Mouse (Mus musculus) thymus, postnatal 25 days (tissue): ENCODE results near the gene Tmem53.

Experiments used
- DNase-seq: peaks from one replicate; pipeline ENCODE4 v3.0.0; 2022

The Tmem53 gene

GRCm38 (mm10) chr4:117251801-117252316, at the start of gene Tmem53, which contains the start of gene Armh1:
Tmem53 (plus strand) TSS chr4:117251951.
Armh1 (minus strand) TSS chr4:117252125.
- DNase-seq = peak; percentile 89

GRCm38 (mm10) chr4:117202046-117202991, 49.4 kb upstream of the Tmem53 start:
- DNase-seq = peak; percentile 59

DNA sequence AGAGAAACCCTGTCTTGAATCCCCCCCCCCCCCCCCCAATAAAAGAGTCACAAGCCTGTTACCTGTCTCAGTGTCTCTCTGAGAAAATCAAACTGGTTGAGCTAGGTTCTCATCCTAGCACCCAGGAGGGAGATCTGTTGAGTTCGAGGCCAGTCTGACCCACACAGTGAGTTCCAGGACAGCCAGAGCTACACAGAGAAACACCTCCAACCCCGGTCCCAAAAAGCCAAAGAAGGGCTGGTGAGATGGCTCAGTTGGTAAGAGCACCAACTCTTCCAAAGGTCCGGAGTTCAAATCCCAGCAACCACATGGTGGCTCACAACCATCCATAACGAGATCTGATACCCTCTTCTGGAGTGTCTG, 48.8 kb upstream of the Tmem53 start:
- DNase-seq = no peak

- no peak for DNase-seq
Measured at GRCm38 (mm10) chr4:117209592-117209991, 42.2 kb upstream of the Tmem53 start.

DNA sequence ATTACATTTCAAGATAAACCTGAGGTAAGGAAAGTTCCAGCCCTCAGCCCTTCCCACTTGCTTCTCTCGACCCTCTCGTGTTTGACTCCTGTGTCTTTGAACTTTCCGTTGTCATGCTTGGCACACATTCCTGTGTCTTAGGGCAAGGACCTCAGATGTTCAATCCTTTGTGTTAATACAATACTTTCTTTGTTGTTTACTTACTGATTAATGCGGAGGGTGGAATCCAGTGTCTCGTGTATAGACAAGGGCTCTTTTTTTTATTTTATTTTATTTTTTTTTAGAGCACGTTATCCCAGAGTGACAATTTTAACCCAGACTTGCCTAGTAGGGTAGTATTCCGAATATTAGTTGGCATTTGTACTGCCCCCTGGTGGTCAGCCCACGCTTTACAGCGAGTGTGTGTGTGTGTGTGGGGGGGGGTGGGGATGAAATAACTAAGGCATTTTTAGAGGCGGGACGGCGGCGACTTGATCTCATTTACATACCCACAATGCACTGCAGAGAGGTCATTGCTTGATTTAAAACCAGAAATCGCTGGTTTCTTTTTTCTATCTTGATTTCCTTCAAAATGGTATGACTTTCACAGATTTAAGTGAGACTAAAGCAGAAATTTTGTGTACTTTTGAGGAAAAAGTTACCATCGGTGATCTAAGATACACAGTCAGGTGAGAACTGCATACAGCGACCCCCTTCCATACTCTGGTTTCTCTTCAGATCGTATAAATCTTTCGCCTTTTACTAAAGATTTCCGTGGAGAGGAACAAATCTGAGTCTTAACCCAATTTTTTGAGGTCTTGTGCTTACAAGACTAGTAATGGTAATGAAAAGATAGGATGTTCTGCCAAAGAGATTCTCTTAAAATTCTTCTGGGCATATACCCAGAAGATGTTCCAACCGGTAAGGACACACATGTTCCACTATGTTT, 41.3 kb upstream of the Tmem53 start:
- peak; percentile 86 for DNase-seq

- DNase-seq = no peak
Measured at GRCm38 (mm10) chr4:117214250-117214649, 37.5 kb upstream of the Tmem53 start.

GRCm38 (mm10) chr4:117217029-117217428, 34.7 kb upstream of the Tmem53 start:
- DNase-seq = no peak

GRCm38 (mm10) chr4:117218517-117219219, 33.1 kb upstream of the Tmem53 start:
- DNase-seq = peak; percentile 61

DNA sequence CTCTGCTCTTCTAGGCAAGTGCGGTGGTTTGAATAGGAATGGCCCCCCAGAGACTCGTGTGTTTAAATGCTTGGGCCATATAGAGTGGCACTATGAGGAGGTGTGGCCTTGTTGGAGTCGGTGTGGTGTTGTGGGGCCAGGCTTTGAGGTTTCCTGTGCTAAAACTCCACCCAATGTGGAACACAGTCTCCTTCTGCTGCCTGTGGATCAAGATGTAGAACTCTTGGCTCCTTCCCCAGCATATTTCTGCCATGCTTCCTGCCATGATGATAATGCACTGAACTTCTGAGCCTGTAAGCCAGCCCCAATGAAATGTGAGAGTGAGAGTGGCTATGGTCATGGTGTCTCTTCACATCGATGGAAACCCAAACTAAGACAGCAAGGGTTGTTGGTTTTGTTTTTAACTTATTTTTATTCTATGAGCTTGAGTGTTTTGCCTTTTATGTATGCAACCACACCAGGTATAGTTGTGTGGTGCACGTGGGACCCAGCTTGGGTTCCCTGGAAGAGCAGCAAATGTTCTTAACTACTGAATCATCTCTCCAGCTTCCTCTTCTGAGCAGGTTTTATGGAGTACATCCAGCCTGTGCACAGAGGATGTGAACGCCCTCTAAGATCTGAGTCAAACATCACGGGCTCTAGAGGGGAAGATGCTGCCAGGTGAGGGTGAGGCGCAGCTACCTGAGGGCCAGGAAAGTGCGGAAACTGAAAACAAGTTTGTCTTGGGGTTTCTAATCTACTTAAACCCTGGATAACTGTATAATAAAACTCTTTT, 30.8 kb upstream of the Tmem53 start:
- DNase-seq = no peak

- DNase-seq = no peak
Measured at GRCm38 (mm10) chr4:117221836-117222235, 29.9 kb upstream of the Tmem53 start.

DNA sequence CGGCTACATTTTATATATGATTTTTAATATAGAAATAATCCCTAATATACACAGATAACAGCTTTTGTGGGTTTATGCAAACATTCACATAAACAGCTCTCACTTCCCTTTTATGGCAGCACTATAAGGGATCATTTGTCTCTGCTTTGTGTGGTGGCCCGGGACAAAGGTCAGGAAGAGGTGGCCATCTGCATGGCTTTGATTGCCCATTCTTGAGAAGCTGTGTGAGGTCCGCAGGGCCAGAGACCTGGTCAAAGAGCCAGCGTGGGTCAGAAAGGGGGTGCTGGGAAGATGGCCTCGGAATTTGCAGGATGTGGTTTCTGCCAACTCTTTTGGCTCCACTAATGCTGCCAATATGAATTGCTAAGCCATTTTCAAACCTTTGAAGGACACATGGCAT, 28.8 kb upstream of the Tmem53 start:
- DNase-seq = no peak

- DNase-seq = no peak
Measured at GRCm38 (mm10) chr4:117224122-117224521, 27.6 kb upstream of the Tmem53 start.

- DNase-seq = no peak
Measured at GRCm38 (mm10) chr4:117225250-117225649, 26.5 kb upstream of the Tmem53 start.

DNA sequence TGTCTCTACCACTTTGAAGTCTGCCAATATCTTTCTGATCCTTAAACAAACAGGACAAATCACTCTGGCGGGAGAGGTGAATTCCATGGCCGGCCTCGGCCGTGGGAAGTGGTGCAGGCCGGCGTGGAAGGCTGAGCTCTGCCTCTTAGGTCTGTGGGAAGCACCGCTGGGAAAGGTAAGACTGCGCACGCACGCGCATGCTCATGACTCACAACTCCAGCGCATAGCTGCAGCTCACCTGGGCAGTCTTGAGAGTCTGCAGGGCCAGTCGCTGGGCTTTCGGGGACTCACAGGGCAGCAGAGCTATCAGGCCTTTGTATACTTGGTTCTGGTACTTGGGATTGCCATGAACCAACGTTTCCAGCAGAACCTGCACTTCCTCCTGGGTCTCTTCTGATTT, 22.2 kb upstream of the Tmem53 start:
- no peak for DNase-seq

DNA sequence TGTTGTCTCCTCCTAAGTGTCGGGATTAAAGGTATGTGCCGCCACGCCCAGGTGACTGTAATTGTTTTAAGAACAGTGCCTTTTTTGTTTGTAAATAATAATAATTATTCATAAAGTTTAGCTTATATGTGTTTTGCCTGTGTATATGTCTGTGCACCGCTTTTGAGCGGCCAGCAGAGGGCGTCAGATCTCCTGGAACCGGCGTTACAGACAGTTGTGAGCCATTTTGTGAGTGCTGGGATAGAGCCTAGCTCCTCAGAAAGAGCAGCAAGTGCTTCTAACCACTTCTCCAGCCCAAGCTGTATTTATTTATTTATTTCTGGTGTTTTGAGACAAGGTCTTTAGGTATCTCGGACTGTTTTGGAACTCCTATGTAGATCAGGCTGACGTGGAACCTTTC, 21.4 kb upstream of the Tmem53 start:
- DNase-seq = no peak

DNA sequence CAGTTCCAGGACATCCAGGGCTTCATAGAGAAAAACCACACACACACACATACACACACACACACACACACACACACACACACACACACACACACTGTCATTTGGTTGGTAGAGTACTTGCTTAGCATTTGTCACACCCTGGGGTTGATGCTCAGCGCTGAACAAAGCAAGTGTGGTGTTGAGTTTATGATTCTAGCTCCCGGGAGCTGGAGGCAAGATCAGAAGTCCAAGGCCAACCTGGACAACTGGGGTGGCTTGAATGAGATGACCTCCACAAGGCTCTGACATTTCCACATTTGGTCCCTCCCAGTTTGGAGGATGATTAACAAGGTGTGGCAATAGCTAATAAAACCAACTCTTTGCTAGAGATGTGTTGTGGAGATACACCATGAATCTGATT, 20.5 kb upstream of the Tmem53 start:
- no peak for DNase-seq

DNA sequence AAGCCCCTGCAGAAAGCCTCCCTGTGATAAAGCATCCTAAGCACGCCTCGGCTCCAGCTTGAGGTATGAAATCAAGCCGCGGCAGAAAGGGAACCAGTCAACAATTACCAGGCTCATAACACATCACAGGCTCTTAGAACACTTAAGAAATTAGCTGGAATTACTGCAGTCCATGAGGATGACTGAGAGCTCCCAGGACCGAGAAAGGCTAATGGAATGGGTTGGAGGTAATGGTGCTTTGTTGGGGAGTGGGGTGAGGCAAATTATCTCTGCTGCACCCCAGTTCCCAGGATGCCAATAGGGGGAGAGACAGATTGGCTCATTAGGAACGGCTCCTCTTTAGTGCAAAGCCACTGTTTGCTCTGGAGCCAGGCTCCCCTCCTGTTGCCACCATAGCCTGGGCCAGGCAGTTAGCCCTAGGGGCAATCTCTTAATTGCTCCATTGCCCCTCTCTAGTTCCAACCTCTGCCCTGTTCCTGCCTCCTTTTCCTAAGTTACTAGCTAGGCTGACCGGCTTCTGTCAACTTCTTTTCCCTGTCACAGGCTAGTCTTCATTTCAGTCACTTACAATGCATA, 17.5 kb upstream of the Tmem53 start:
- DNase-seq = no peak

GRCm38 (mm10) chr4:117235822-117236221, 15.9 kb upstream of the Tmem53 start:
- DNase-seq = no peak

DNA sequence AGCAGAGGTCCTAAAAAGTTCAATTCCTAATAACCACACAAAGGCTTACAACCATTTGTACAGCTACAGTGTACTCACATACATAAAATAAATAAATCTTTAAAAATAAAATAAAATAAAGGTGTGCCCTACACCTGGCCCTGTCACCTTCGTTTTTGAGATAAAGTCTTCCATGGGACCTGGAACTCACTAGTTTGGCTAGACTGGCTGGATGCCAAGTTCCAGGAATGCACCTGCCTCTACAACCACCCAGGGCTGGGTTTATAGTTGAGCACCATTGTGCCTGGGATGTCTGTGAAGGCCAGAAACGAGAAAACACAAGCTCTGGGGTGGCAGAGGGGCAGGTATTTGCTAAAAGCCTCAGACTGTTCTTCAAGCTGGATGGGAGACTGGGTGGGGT, 12.6 kb upstream of the Tmem53 start:
- no peak for DNase-seq

DNA sequence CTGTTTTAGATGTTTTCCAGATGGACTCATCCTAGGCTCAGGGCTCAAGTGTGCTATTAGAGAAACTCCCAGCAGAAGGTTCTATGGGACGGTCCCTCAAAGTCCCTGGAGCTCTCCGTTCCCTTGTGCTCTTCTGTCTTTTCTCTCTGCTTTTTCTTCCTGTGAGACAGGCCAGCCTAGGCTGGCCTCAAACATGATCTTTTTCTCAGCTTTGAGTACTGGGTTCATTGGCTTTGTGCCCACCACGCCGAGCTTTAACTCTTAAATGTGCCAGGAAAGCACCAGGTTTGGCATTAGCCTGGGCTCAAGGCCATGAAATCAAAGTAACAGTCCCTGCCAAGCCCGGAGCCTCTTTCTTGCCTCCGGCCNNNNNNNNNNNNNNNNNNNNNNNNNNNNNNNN, 10.9 kb upstream of the Tmem53 start:
- DNase-seq = no peak

DNA sequence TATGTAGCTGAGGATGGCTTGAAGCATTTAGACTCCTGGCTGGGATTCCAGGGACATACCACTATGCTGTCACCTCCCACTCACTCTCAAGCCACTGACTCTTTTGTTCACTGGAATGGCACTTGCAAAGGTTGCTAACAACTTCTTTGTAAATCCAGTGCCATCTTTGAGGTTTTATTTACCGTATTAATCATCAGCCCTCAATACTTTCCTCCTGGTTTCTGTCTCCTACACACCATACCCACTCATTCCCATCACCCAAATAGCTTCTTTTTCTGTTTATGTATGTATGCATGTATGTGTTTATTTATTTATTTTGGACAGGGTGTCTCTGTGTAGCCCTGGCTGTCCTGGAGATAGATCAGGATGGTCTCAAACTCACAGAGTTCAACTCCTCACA, 769 bp upstream of the Tmem53 start:
- no peak for DNase-seq

- DNase-seq = no peak
Measured at GRCm38 (mm10) chr4:117252351-117252750, 600 bp downstream of the Tmem53 start.
